Mouse (Mus musculus) brain, embryonic 14.5 days (tissue): Measurements from ENCODE around the gene Robo1. TPM values are rescaled to one million over a fixed set of nuclear protein-coding genes. Genes with fewer than 3 reads are reported as not detected.
A peak's percentile ranks its signal among the peaks of the same experiment; 100 is the strongest.

Experiments used
- DNase-seq: peaks from one replicate; pipeline ENCODE4 v3.0.0-alpha.2; 2011; ENCODE audit warnings: low read depth
- CTCF ChIP-seq: fragments of 200-500 bp; IDR thresholded peaks from 2 replicates; pipeline ENCODE4 v1.5.1; 2012; ENCODE audit warnings: inconsistent platforms, mild to moderate bottlenecking, moderate library complexity, borderline replicate concordance; ENCODE audit not compliant: insufficient read depth, insufficient read length; ENCODE audit errors: extremely low read depth
- POLR2A ChIP-seq: fragments of 200-500 bp; IDR thresholded peaks from 2 replicates; pipeline ENCODE4 v1.6.1; 2012; ENCODE audit warnings: mild to moderate bottlenecking, inconsistent platforms, borderline replicate concordance; ENCODE audit not compliant: poor library complexity, insufficient read depth, insufficient read length, severe bottlenecking; ENCODE audit errors: extremely low read depth
- polyA plus RNA-seq: library from polyadenylated mRNA; depleted of rRNA; stranded (reverse); fragments of >200 nt; gene quantifications from 2 replicates; pipeline ENCODE4 v1.2.3, GENCODE M21; 2012

Gene Robo1
- polyA plus RNA-seq, 1 experiment, result 97.8 TPM

DNA sequence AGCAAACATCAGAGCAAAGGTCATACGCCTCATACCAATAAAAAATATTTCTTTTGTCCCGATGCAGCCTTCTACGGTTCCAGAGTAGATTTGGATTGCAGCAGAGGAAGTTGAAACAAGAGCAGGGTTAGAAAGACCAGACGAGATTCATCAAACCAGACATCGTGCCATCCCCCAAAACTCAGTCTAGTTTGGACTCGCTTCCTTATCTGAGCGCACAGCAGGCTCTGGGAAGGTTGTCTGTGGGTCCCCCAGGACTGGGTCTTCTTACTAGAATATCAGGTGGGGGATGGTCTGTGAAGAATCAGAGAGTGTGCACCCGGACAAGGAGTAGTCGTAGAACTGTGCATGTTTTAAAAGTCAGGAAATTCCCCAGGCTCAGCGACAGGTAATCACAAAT, 500.2 kb downstream of the Robo1 start:
- TF ChIP-seq CTCF (no peak), POLR2A (no peak)
- DNase-seq, result no peak

DNA sequence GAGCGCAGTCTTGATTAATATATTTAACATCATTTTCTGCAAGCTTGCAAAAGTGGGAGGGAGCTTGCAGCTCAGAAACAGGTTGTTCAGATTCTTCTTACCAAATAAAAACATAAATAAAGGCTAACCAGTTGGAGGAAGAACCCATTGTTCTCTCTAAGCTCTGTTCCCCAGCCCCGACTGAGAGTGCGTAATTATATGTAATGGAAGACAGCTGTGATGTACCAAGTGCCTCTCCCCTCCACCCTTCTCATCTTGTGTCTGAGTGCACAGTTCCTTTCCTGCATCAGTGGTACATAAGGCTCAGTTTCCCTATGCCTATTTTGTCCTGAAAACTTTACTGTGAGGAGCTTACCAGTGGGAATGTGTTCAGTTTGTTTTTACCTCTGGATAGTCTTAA, 502.8 kb downstream of the Robo1 start:
- DNase-seq, result peak; percentile 76
- no peak for TF ChIP-seq CTCF
- TF ChIP-seq POLR2A, result no peak

DNA sequence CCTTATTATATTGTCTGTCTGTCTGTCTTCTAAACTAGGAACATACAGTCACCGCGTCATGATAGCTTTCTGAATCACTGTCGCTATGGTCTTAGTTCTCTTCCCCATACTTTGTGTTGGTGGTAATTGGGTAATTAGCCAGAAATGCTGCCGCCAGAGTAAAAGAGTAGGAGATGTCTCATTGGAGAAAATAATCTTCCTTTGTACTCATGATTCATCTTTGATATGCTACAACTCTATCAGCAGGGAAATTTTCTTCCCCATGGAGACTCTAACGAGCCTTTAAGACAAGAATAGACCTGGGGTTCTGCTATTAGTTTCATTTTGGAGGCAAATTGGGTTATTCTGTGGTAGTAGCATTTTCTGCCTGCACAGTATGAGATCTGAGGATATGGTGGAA, 503.4 kb downstream of the Robo1 start:
- TF ChIP-seq POLR2A (no peak), CTCF (no peak)
- peak; percentile 64 for DNase-seq

- DNase-seq, result no peak
- TF ChIP-seq CTCF, result no peak
Observed at GRCm38 (mm10) chr16:72811908-72812307, 503.8 kb downstream of the Robo1 start.

DNA sequence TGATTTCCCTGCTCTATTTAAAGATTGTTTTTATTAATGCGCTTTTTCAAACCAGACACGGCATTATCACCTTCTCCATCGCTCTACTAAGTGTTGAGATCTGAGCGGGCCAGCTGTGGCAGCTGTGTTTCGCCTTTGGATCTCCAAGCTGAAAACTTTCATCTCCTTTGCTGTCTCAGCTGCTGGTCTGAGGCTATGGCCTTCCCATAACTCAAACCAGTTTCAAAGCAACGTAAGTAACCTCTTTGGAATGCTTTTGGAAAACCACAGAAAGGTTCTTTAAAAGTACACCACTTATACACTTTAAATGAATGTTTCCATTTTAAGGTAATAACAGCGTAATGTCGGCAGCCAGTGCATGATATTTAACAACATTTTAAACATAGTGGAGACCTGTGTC, 520.3 kb downstream of the Robo1 start:
- TF ChIP-seq POLR2A (no peak), CTCF (no peak)
- DNase-seq, result no peak

DNA sequence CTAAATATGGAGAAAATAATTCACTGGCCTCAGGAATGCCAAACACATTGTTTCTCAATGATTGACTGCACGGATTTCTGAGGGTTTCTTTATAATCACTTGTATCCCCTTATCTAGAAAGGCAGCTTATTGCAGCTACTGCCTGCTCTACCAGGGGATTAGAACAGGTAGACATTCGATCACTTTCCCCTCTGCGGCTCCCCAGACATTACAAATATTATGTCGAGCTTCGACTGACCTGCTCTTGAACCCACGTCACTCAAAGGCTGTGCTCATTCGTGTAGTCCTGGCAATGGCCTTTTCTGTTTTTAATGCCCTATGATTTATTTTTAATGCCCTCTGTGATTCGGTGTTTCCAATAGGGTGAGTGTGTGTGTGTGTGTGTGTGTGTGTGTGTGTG, 521.4 kb downstream of the Robo1 start:
- TF ChIP-seq POLR2A, result no peak
- TF ChIP-seq CTCF, result no peak
- DNase-seq, result no peak

DNA sequence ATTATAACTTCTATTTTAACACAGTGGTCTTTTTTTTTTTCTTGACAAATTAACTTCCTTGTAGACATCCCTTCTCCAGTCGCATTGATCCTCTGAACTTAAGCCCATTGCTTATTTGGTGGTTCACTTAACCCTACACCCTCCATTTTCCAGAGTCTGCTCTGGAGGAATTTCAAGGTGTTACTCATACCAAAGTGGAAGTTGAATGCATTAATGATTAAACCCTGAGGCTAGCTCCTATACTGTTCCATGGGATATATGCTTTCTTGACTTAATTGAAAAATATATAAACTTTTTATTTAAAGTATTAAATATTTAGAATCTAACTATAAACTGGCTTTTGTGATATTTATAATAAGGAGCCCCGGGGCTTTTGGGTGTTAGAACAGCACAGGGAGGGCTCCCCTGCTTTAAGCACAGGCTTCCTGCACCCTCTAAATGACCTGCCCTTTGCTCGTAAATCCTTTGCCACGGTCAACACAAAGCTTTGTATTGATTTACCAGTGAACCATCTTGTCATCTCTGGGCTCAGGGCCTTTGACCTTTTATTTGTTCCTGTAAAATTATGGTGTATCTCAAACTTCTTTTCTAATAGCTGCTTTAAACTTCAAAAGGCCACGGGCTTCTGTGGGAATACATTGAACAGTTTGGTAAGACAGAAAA, 522.4 kb downstream of the Robo1 start:
- DNase-seq, result no peak
- TF ChIP-seq CTCF, result no peak
- TF ChIP-seq POLR2A, result no peak

- DNase-seq, result no peak
- TF ChIP-seq POLR2A (no peak), CTCF (no peak)
Observed at GRCm38 (mm10) chr16:72834266-72834665, 526.2 kb downstream of the Robo1 start.

- TF ChIP-seq CTCF (no peak), POLR2A (no peak)
- no peak for DNase-seq
Observed at GRCm38 (mm10) chr16:72839031-72839430, 530.9 kb downstream of the Robo1 start.

DNA sequence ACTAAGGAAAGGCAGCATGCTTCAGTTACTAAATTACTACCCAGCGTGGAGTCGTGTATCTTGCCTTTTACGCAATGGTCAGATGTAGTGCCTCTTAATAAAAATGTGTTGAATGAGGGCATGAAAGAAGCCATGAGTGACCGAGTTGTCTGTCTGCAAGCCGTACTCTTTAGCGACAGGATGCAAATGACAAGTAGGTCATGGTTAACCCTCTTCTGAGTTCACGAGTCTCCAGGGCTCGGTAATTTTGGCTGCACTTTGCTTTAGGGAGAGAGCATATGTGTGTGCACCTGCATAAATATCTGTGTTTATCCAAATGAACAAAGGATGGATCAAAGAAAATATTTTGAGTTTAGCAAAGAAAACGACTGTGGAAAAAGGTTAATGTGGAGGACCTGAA, 533.0 kb downstream of the Robo1 start:
- TF ChIP-seq POLR2A (no peak), CTCF (no peak)
- no peak for DNase-seq

- DNase-seq, result peak; percentile 62
- TF ChIP-seq POLR2A (no peak), CTCF (no peak)
Observed at GRCm38 (mm10) chr16:72854101-72854500, 546.0 kb downstream of the Robo1 start.

GRCm38 (mm10) chr16:72854809-72855503, 546.9 kb downstream of the Robo1 start:
- DNase-seq, result no peak
- TF ChIP-seq POLR2A (no peak), CTCF (no peak)

DNA sequence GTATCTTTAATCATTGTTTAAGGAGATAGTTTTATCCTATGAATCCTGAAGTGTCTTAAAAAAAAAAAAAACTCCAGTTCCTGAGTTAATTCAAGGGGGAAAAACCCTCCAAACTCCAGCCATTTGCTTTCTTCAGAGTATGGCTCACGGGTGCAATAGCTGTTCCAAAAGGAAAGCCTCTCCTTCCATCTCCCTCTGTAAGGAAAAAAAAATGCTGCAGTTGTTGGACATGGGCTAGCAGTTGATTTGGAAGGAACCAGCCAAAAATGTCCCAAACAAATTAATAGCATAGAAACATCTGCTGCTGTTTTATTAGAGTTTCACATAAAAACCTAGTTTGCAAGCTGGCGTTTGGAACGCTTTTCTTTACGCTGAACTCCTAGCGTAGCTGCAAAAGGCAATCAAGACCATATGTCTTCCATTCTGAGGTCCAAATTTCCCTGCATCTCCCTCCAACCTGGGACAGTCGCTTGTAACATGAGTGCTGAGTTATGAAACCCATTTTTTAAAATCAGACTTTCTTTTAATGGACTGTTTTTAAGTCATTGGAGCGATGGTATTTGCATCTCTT, 553.7 kb downstream of the Robo1 start:
- DNase-seq, result peak; percentile 64
- no peak for TF ChIP-seq POLR2A
- TF ChIP-seq CTCF, result no peak

- no peak for TF ChIP-seq POLR2A
- TF ChIP-seq CTCF, result no peak
- DNase-seq, result no peak
Observed at GRCm38 (mm10) chr16:72866011-72866410, 557.9 kb downstream of the Robo1 start.

DNA sequence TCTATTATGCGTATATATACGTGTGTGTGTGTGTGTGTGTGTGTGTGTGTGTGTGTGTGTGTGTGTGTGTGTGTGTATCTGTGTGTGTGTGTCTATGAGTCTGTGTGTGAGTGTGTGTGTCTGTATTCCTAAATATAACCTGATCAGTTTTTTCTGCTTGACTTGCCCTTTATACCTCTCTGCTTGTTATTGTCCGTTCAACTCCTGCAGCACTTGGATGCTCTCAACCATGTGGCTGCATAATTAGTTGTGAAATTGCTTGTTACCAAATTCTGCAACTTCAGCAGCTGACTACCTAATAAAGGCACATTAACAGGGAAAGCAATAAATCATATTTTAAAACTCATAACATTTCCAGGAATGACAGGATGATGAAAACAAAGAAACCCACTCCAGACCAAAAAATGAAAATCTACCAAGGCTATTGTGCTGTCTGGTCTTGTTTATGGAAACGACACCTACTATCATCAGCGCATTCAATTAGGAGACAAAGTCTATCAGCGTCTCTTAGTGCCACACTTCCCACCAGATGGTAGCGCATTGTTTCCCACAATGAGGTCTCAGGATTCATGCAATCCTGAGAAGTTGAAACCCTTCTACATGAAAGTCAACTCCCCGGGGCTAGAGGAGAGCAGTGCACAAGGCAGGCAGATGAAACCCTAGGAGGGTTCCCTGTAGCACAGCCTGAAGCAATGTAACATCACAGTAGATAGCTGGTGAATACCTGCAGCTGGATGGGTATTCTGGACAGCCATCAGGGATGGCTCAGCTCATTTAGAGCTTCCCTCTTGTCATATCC, 567.0 kb downstream of the Robo1 start:
- peak; percentile 84 for DNase-seq
- no peak for TF ChIP-seq POLR2A
- TF ChIP-seq CTCF, result no peak
